ENCODE assay signal across 17 mouse cellular contexts in genomic region chr11:20929426-20929825, GRCm38 (mm10).
DNase-seq lines count a peak whose midpoint lies in the region; TF ChIP-seq lines count a peak whose summit lies in the region.
"Had no signal": no experiment of that assay in that cellular context is flagged by ENCODE, and none has a peak within 500 bp of the region (broad histone marks: within the 10 kb centered on the region; RNA-seq: fewer than 3 reads in every experiment).

No protein-coding gene starts in this region.

- peak; percentile 17 for DNase-seq in gastrocnemius, adult 18-20 months (ENCODE audit: low spot score)
- DNase-seq in gastrocnemius, postnatal 4 days (ENCODE audit: low spot score in 2 of 2): no peak
- peak; percentile 23 for DNase-seq in lung, postnatal 10 days
- DNase-seq in lung, adult 2 months: no peak
- DNase-seq in adipocyte (ENCODE audit: low spot score): peak; percentile 53
- no peak for DNase-seq in right cerebral cortex, postnatal 10 days (ENCODE audit: low spot score in 2 of 2)
- DNase-seq: adrenal gland, postnatal 36 days; cerebellum, adult 18-20 months; cerebellum, adult 9-10 months; gastrocnemius, postnatal 10 days; gastrocnemius, postnatal 36 days; heart, adult 18-20 months; heart, postnatal 14 days; heart, postnatal 4 days had no signal

- 56% methylated on average over 1 of the region's 1 CpGs for WGBS in lung, adult 2 months

- no peak overlapping the region for H3K4me3 ChIP-seq in lung, adult 2 months (replicated peaks; ENCODE audit: extremely low read depth, low read depth, low read length)
- H3K4me3 ChIP-seq: forebrain, embryonic 10.5 days; forebrain, embryonic 13.5 days; heart, embryonic 13.5 days had no signal

- no peaks in the 10 kb centered on the region for H3K4me1 ChIP-seq in lung, adult 2 months (ENCODE audit: control insufficient read depth, insufficient read depth, low read length)
- H3K4me1 ChIP-seq: forebrain, embryonic 13.5 days; heart, embryonic 13.5 days had no signal

- no peak for TF ChIP-seq POLR2A in lung, adult 2 months (IDR thresholded peaks at IDR 0.05; ENCODE audit: borderline replicate concordance, extremely low read depth, low read depth, low read length)

- no peak for TF ChIP-seq CTCF in lung, adult 2 months (IDR thresholded peaks at IDR 0.05; ENCODE audit: insufficient read depth, low read length)

Comparison
In these comparisons a context has a peak if more than half of its experiments do, and no peak if none do; other contexts are left out.
1. DNase-seq: peak in gastrocnemius, adult 18-20 months (single experiment), lung, postnatal 10 days (single experiment) and adipocyte (single experiment); none in gastrocnemius, postnatal 4 days (0 of 2), lung, adult 2 months (single experiment) and right cerebral cortex, postnatal 10 days (0 of 2).